Mouse (Mus musculus): ENCODE data around the gene Cfap44. TPM values are rescaled to one million over a fixed set of nuclear protein-coding genes. Genes with fewer than 3 reads are reported as not detected.

Gene Cfap44
- total and polyA plus RNA-seq, 3 experiments: 0.55 TPM; not detected in 2

DNA sequence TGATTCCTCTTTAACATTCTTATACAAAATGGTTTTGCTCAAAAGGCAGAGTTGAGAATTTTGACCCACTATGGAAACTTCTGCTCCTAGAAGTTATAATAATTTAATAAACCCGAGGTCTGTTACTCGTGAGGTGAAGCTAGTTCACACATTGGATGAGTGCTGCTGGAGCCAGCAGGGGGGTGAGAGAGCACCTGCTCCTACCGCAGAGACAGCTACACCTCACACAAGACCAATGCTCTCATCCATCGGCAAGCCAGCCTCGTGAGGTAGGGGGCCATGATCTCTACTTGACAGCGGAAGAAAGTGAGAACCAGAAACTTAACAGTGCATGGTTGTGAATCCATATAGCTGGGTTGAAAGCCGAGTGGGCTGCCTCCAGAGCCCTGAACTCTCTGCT lies 129.0 kb downstream of the Cfap44 start:
- no peak overlapping the region for H3K27ac ChIP-seq
- H3K9ac ChIP-seq (ENCODE audit: low read depth, low read length): no peak overlapping the region
- no peak for DNase-seq
- WGBS: 91% methylated on average over 7 of the region's 7 CpGs
- no peak overlapping the region for H3K4me3 ChIP-seq
- H3K27me3 ChIP-seq (ENCODE audit: control insufficient read depth, insufficient read depth, low read length): no peaks in the 10 kb centered on the region
- no peaks in the 10 kb centered on the region for H3K36me3 ChIP-seq (ENCODE audit: control insufficient read depth, insufficient read depth, low read length)
- intact Hi-C loops (cut with DNase I): no loop called here
- H3K79me2 ChIP-seq (replicated peaks; ENCODE audit: control insufficient read depth, insufficient read depth, low read length): no peaks in the 10 kb centered on the region
- TF ChIP-seq CTCF (IDR thresholded peaks at IDR 0.05): no peak
- no peak for TF ChIP-seq EP300 (IDR thresholded peaks at IDR 0.05; ENCODE audit: insufficient read depth, low read depth, low read length)
- TF ChIP-seq POLR2A (IDR thresholded peaks at IDR 0.05; ENCODE audit: insufficient read depth, low read depth, low read length): no peak
- no peaks in the 10 kb centered on the region; the same call in 1 of the 2 replicates for H3K4me1 ChIP-seq (ENCODE audit: control insufficient read depth, insufficient read depth, low read length)

GRCm38 (mm10) chr16:44526044-44526443 lies 131.4 kb downstream of the Cfap44 start:
- Histone ChIP-seq H3K27ac (no peak overlapping the region), H3K4me1 (ENCODE audit: control insufficient read depth, insufficient read depth, low read length) (no peaks in the 10 kb centered on the region; the same call in 1 of the 2 replicates), H3K79me2 (replicated peaks; ENCODE audit: control insufficient read depth, insufficient read depth, low read length) (no peaks in the 10 kb centered on the region), H3K36me3 (ENCODE audit: control insufficient read depth, insufficient read depth, low read length) (no peaks in the 10 kb centered on the region), H3K4me3 (no peak overlapping the region), H3K27me3 (ENCODE audit: control insufficient read depth, insufficient read depth, low read length) (no peaks in the 10 kb centered on the region), H3K9ac (ENCODE audit: low read depth, low read length) (no peak overlapping the region)
- no peak for DNase-seq
- TF ChIP-seq POLR2A (IDR thresholded peaks at IDR 0.05; ENCODE audit: insufficient read depth, low read depth, low read length) (no peak), CTCF (IDR thresholded peaks at IDR 0.05) (no peak), EP300 (IDR thresholded peaks at IDR 0.05; ENCODE audit: insufficient read depth, low read depth, low read length) (no peak)
- intact Hi-C loops (cut with DNase I): no loop called here
- WGBS: 92% methylated on average over 1 of the region's 1 CpGs

GRCm38 (mm10) chr16:44526689-44527088 lies 132.1 kb downstream of the Cfap44 start:
- Histone ChIP-seq H3K4me3 (no peak overlapping the region), H3K27ac (no peak overlapping the region), H3K4me1 (ENCODE audit: control insufficient read depth, insufficient read depth, low read length) (no peaks in the 10 kb centered on the region; the same call in 1 of the 2 replicates), H3K79me2 (replicated peaks; ENCODE audit: control insufficient read depth, insufficient read depth, low read length) (no peaks in the 10 kb centered on the region), H3K36me3 (ENCODE audit: control insufficient read depth, insufficient read depth, low read length) (no peaks in the 10 kb centered on the region), H3K9ac (ENCODE audit: low read depth, low read length) (no peak overlapping the region), H3K27me3 (ENCODE audit: control insufficient read depth, insufficient read depth, low read length) (no peaks in the 10 kb centered on the region)
- intact Hi-C loops (cut with DNase I): no loop called here
- no peak for DNase-seq
- TF ChIP-seq EP300 (IDR thresholded peaks at IDR 0.05; ENCODE audit: insufficient read depth, low read depth, low read length) (no peak), CTCF (IDR thresholded peaks at IDR 0.05) (no peak), POLR2A (IDR thresholded peaks at IDR 0.05; ENCODE audit: insufficient read depth, low read depth, low read length) (no peak)
- WGBS: 37% methylated on average over 12 of the region's 12 CpGs

DNA sequence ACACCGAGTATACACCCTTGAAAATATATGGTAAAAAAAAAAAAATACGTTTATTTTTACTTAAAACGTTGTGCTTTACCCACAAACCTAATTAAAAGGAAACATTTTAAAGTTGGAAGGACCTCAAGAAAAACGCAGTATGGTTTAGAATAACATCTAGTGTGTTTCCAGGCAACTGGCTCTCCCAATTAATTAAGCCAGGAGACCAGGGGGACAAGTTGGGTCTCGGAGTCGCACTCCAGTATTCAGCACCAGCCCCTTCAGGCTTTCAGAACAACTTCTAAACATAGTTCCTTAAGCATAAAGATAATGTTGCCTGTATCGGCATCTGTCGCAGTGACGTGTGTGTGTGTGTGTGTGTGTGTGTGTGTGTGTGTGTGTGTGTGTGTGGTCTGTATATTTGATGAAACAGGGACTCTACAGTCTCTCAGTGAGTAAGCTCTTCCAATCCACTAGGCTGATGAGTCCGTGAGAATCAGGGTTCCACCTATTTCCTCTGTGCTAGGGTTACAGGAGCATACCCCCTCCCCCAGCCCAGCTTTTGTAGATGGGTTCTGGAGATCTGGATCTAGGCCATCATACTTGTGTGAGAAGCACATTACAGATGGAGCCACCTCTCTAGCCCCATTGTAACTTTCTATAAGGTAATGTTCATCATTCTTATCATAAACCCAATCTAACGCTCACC lies 132.8 kb downstream of the Cfap44 start:
- TF ChIP-seq CTCF (IDR thresholded peaks at IDR 0.05) (no peak), EP300 (IDR thresholded peaks at IDR 0.05; ENCODE audit: insufficient read depth, low read depth, low read length) (no peak), POLR2A (IDR thresholded peaks at IDR 0.05; ENCODE audit: insufficient read depth, low read depth, low read length) (no peak)
- Histone ChIP-seq H3K79me2 (replicated peaks; ENCODE audit: control insufficient read depth, insufficient read depth, low read length) (no peaks in the 10 kb centered on the region), H3K27me3 (ENCODE audit: control insufficient read depth, insufficient read depth, low read length) (no peaks in the 10 kb centered on the region), H3K27ac (no peak overlapping the region), H3K4me1 (ENCODE audit: control insufficient read depth, insufficient read depth, low read length) (no peaks in the 10 kb centered on the region; the same call in 1 of the 2 replicates), H3K4me3 (no peak overlapping the region), H3K36me3 (ENCODE audit: control insufficient read depth, insufficient read depth, low read length) (no peaks in the 10 kb centered on the region), H3K9ac (ENCODE audit: low read depth, low read length) (no peak overlapping the region)
- no peak for DNase-seq
- WGBS: 52% methylated on average over 11 of the region's 11 CpGs
- intact Hi-C loops (cut with DNase I): no loop called here

DNA sequence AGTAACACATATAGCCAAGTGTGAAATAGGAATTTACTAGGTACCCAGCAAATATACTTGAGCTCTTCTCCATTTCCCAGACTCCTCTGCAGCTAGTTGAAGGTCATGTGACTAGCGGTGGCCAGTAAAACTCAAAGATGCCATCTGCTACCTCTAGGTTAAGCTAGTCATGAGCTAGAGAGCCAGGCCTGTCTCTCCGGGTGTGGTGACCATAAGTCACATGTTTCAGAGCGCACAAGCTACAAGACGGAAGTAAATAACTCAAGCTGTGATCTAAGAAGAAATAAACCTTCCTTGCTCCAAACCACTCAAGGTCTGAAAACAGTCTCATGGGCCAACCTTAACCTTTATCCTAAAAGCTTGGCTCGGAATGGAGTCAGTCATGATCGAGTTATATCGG lies 134.4 kb downstream of the Cfap44 start:
- Histone ChIP-seq H3K9ac (ENCODE audit: low read depth, low read length) (no peak overlapping the region), H3K4me1 (ENCODE audit: control insufficient read depth, insufficient read depth, low read length) (no peaks in the 10 kb centered on the region; the same call in 1 of the 2 replicates), H3K27me3 (ENCODE audit: control insufficient read depth, insufficient read depth, low read length) (no peaks in the 10 kb centered on the region), H3K36me3 (ENCODE audit: control insufficient read depth, insufficient read depth, low read length) (no peaks in the 10 kb centered on the region), H3K4me3 (no peak overlapping the region), H3K27ac (no peak overlapping the region), H3K79me2 (replicated peaks; ENCODE audit: control insufficient read depth, insufficient read depth, low read length) (no peaks in the 10 kb centered on the region)
- 92% methylated on average over 7 of the region's 7 CpGs for WGBS
- intact Hi-C loops (cut with DNase I): no loop called here
- DNase-seq: no peak
- TF ChIP-seq EP300 (IDR thresholded peaks at IDR 0.05; ENCODE audit: insufficient read depth, low read depth, low read length) (no peak), CTCF (IDR thresholded peaks at IDR 0.05) (no peak), POLR2A (IDR thresholded peaks at IDR 0.05; ENCODE audit: insufficient read depth, low read depth, low read length) (no peak)

GRCm38 (mm10) chr16:44529691-44530090 lies 135.1 kb downstream of the Cfap44 start:
- no peak for TF ChIP-seq CTCF (IDR thresholded peaks at IDR 0.05)
- TF ChIP-seq EP300 (IDR thresholded peaks at IDR 0.05; ENCODE audit: insufficient read depth, low read depth, low read length): no peak
- TF ChIP-seq POLR2A (IDR thresholded peaks at IDR 0.05; ENCODE audit: insufficient read depth, low read depth, low read length): no peak
- intact Hi-C loops (cut with DNase I): no loop called here
- Histone ChIP-seq H3K36me3 (ENCODE audit: control insufficient read depth, insufficient read depth, low read length) (no peaks in the 10 kb centered on the region), H3K27me3 (ENCODE audit: control insufficient read depth, insufficient read depth, low read length) (no peaks in the 10 kb centered on the region), H3K4me3 (no peak overlapping the region), H3K27ac (no peak overlapping the region), H3K4me1 (ENCODE audit: control insufficient read depth, insufficient read depth, low read length) (no peaks in the 10 kb centered on the region; the same call in 1 of the 2 replicates), H3K79me2 (replicated peaks; ENCODE audit: control insufficient read depth, insufficient read depth, low read length) (no peaks in the 10 kb centered on the region), H3K9ac (ENCODE audit: low read depth, low read length) (no peak overlapping the region)
- no peak for DNase-seq
- WGBS: 72% methylated on average over 8 of the region's 8 CpGs

Measured in heart, adult 2 months (tissue).